Mouse (Mus musculus): ENCODE measurements around the gene Atg9b. TPM values are rescaled to one million over a fixed set of nuclear protein-coding genes. Genes with fewer than 3 reads are reported as not detected.
"Not testable (repeated sequence)": the region's sequence is repeated elsewhere in the genome, so short reads cannot be mapped to it uniquely, and the experiment has no call there.

Gene Atg9b
- total and polyA plus RNA-seq, 2 experiments from 2014 or later: 5.1 to 8.0 TPM

- no peak for TF ChIP-seq CTCF (IDR thresholded peaks at IDR 0.05; ENCODE audit: low read depth)
- H3K4me1 ChIP-seq (ENCODE audit: insufficient read depth): no peaks in the 10 kb centered on the region
- 74% methylated on average over 3 of the region's 3 CpGs for WGBS
- no peak overlapping the region for H3K4me3 ChIP-seq (ENCODE audit: low read depth, low read length)
- H3K27me3 ChIP-seq (ENCODE audit: insufficient read depth, low read length): no peaks in the 10 kb centered on the region
- no peak overlapping the region for H3K4me2 ChIP-seq (ENCODE audit: low read depth)
- no peak for DNase-seq
- ATAC-seq: no peak
- no peaks in the 10 kb centered on the region for H3K9me3 ChIP-seq (ENCODE audit: low read length)
- H3K36me3 ChIP-seq (ENCODE audit: insufficient read depth): peaks cover 61% of the 10 kb centered on the region
- H3K9ac ChIP-seq: no peak overlapping the region
- no peak overlapping the region for H3K27ac ChIP-seq (ENCODE audit: low read depth, low read length)
These were observed 13.5 kb upstream of the Atg9b start for GRCm38 (mm10) chr5:24405389-24405876.

- DNase-seq (no peak), ATAC-seq (no peak)
- no peak overlapping the region for H3K4me3 ChIP-seq (ENCODE audit: low read depth, low read length)
- peaks cover 60% of the 10 kb centered on the region for H3K36me3 ChIP-seq (ENCODE audit: insufficient read depth)
- WGBS: 84% methylated on average over 6 of the region's 6 CpGs
- no peaks in the 10 kb centered on the region for H3K4me1 ChIP-seq (ENCODE audit: insufficient read depth)
- no peaks in the 10 kb centered on the region for H3K27me3 ChIP-seq (ENCODE audit: insufficient read depth, low read length)
- no peak overlapping the region for H3K9ac ChIP-seq
- no peak for TF ChIP-seq CTCF (IDR thresholded peaks at IDR 0.05; ENCODE audit: low read depth)
- no peak overlapping the region for H3K4me2 ChIP-seq (ENCODE audit: low read depth)
- no peaks in the 10 kb centered on the region for H3K9me3 ChIP-seq (ENCODE audit: low read length)
- no peak overlapping the region for H3K27ac ChIP-seq (ENCODE audit: low read depth, low read length)
These were observed 12.8 kb upstream of the Atg9b start for GRCm38 (mm10) chr5:24404594-24405360.

GRCm38 (mm10) chr5:24401969-24402368 is 10.0 kb upstream of the Atg9b start:
- TF ChIP-seq CTCF (IDR thresholded peaks at IDR 0.05; ENCODE audit: low read depth): no peak
- no peak overlapping the region for H3K4me3 ChIP-seq (ENCODE audit: low read depth, low read length)
- no peak overlapping the region for H3K9ac ChIP-seq
- H3K4me2 ChIP-seq (ENCODE audit: low read depth): no peak overlapping the region
- no peak overlapping the region for H3K27ac ChIP-seq (ENCODE audit: low read depth, low read length)
- no peak for DNase-seq
- H3K27me3 ChIP-seq (ENCODE audit: insufficient read depth, low read length): no peaks in the 10 kb centered on the region
- H3K9me3 ChIP-seq (ENCODE audit: low read length): no peaks in the 10 kb centered on the region
- peaks cover 48% of the 10 kb centered on the region for H3K36me3 ChIP-seq (ENCODE audit: insufficient read depth)
- WGBS: 60% methylated on average over 9 of the region's 9 CpGs
- no peaks in the 10 kb centered on the region for H3K4me1 ChIP-seq (ENCODE audit: insufficient read depth)
- ATAC-seq: peak; percentile 28; the same call in 1 of the 2 replicates

GRCm38 (mm10) chr5:24400911-24401605 is 9.1 kb upstream of the Atg9b start:
- DNase-seq (no peak), ATAC-seq (no peak)
- Histone ChIP-seq H3K4me1 (ENCODE audit: insufficient read depth) (no peaks in the 10 kb centered on the region), H3K4me2 (ENCODE audit: low read depth) (no peak overlapping the region), H3K36me3 (ENCODE audit: insufficient read depth) (peaks cover 39% of the 10 kb centered on the region), H3K27me3 (ENCODE audit: insufficient read depth, low read length) (no peaks in the 10 kb centered on the region), H3K27ac (ENCODE audit: low read depth, low read length) (no peak overlapping the region), H3K9me3 (ENCODE audit: low read length) (no peaks in the 10 kb centered on the region), H3K4me3 (ENCODE audit: low read depth, low read length) (no peak overlapping the region), H3K9ac (no peak overlapping the region)
- no peak for TF ChIP-seq CTCF (IDR thresholded peaks at IDR 0.05; ENCODE audit: low read depth)
- WGBS: 93% methylated on average over 5 of the region's 5 CpGs

DNA sequence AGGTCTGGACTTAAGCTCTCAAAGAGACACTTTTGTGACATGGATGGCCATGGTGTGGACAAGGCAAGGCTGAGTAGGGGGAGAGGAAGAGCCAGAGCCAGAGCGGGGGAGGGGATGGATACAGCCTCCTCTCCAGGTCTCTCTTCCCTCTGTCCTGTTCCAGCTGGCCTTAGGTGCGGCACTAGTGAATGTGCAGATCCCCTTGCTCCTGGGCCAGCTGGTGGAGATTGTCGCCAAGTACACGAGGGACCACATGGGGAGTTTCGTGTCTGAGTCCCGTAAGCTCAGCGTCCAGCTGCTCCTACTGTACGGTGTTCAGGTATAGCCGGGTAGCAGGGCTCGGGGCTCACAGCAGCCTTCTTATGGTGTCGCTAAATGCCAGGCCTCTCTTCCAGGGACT is 8.4 kb upstream of the Atg9b start:
- H3K4me2 ChIP-seq (ENCODE audit: low read depth): no peak overlapping the region
- WGBS: 86% methylated on average over 11 of the region's 11 CpGs
- H3K27me3 ChIP-seq (ENCODE audit: insufficient read depth, low read length): no peaks in the 10 kb centered on the region
- no peak for DNase-seq
- H3K27ac ChIP-seq (ENCODE audit: low read depth, low read length): no peak overlapping the region
- TF ChIP-seq CTCF (IDR thresholded peaks at IDR 0.05; ENCODE audit: low read depth): no peak
- H3K36me3 ChIP-seq (ENCODE audit: insufficient read depth): peaks cover 33% of the 10 kb centered on the region
- ATAC-seq: no peak
- H3K9me3 ChIP-seq (ENCODE audit: low read length): no peaks in the 10 kb centered on the region
- no peak overlapping the region for H3K4me3 ChIP-seq (ENCODE audit: low read depth, low read length)
- no peak overlapping the region for H3K9ac ChIP-seq
- H3K4me1 ChIP-seq (ENCODE audit: insufficient read depth): no peaks in the 10 kb centered on the region

GRCm38 (mm10) chr5:24399686-24400085 is 7.7 kb upstream of the Atg9b start:
- Histone ChIP-seq H3K27me3 (ENCODE audit: insufficient read depth, low read length) (no peaks in the 10 kb centered on the region), H3K9ac (no peak overlapping the region), H3K27ac (ENCODE audit: low read depth, low read length) (no peak overlapping the region), H3K36me3 (ENCODE audit: insufficient read depth) (peaks cover 30% of the 10 kb centered on the region), H3K4me3 (ENCODE audit: low read depth, low read length) (no peak overlapping the region), H3K4me1 (ENCODE audit: insufficient read depth) (0 out of 2 replicates have a peak, but pooled peaks cover 2% of the 10 kb centered on the region), H3K4me2 (ENCODE audit: low read depth) (no peak overlapping the region), H3K9me3 (ENCODE audit: low read length) (no peaks in the 10 kb centered on the region)
- ATAC-seq (no peak), DNase-seq (no peak)
- no peak for TF ChIP-seq CTCF (IDR thresholded peaks at IDR 0.05; ENCODE audit: low read depth)
- WGBS: 91% methylated on average over 10 of the region's 10 CpGs

- not testable (repeated sequence) for H3K36me3 ChIP-seq (ENCODE audit: insufficient read depth); H3K27ac ChIP-seq (ENCODE audit: low read depth, low read length); H3K4me2 ChIP-seq (ENCODE audit: low read depth); H3K27me3 ChIP-seq (ENCODE audit: insufficient read depth, low read length); DNase-seq; ATAC-seq; H3K4me1 ChIP-seq (ENCODE audit: insufficient read depth); H3K9ac ChIP-seq; H3K9me3 ChIP-seq (ENCODE audit: low read length); H3K4me3 ChIP-seq (ENCODE audit: low read depth, low read length)
- 93% methylated on average over 6 of the region's 6 CpGs for WGBS
- TF ChIP-seq CTCF (IDR thresholded peaks at IDR 0.05; ENCODE audit: low read depth): 0 out of 2 replicates have a peak, but pooled peaks have one; percentile 3
These were observed 4.3 kb upstream of the Atg9b start for GRCm38 (mm10) chr5:24396254-24396653.

All from forebrain, postnatal 0 days (tissue).